Mouse (Mus musculus): ENCODE measurements around the gene Cst7. TPM values are rescaled to one million over a fixed set of nuclear protein-coding genes. Genes with fewer than 3 reads are reported as not detected.
"Not testable (repeated sequence)": the region's sequence is repeated elsewhere in the genome, so short reads cannot be mapped to it uniquely, and the experiment has no call there.

Cst7 gene
- total RNA-seq (2014; fragmentation: Nextera tagmentation), result 336 and 375 TPM in 2 replicates
- 403 and 441 TPM in 2 replicates for total RNA-seq (2017)

GRCm38 (mm10) chr2:150569847-150570590 lies at the start of gene Cst7:
TSS of gene Cst7 (plus strand) at chr2:150570415.
- peak; percentile 69 for ATAC-seq (replicated peaks; ENCODE audit: poor library complexity, severe bottlenecking)

DNA sequence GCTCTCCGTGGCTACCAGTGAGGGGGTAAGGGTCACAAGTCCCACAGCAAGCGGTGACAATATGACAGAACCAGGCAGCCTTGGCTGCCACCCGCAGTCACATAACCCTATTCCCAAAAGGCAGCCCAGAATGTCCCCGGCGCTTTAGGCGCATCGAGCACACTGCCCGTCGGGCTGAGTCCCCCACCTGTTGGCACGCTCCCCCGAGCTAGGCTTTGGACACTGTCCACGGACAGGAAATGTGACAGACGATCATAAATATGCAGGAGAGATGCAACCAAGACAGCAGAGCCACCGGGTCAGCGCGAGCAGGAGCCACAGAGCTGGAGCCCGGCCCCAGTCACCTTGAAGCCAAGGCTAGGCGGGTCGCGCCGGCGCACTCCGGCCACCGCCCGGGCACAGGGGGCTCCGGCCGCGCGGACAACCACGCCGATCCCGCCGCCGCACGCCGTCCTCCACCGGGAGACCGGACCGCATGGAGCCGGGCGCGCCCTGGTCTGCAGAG lies 44.5 kb upstream of the Cst7 start:
- ATAC-seq (replicated peaks; ENCODE audit: poor library complexity, severe bottlenecking), result peak; percentile 56

DNA sequence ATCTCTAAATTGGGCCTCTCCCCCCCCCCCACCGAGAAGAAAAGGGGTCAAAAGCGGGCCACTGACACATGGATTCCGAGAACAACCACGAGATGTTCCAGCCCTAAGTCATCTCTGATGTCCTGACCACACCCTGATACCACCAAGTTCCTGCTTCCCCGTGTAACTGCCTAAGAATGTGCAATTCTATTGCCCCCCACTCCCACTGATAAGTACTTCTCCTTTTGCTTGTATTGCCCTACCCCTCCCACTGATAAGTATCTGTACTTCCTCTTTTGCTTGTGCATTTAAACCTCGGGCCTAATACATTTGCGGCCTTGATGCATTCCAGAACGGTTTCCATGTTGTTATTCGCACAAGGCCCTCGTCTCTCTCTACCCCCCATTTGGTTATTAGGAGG lies 20.6 kb upstream of the Cst7 start:
- ATAC-seq (replicated peaks; ENCODE audit: poor library complexity, severe bottlenecking), result not testable (repeated sequence)

DNA sequence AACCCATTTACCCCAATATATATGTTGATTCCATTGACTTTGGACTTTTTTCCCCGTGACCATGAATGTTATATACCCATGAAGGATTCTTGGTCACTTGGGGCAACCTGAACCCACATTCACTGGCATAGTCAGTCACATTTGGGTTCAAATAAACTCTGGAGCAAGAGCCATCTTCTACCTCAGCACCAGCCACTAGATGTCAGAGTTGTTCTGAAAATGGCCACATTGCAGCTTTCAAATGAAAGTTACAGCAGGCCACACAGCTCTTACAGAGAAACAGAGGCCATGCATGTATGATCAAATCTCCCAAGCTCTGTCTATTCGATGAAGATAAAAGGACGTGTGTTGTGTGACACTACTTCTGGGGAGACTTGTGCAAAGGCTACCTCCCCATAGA lies 11.6 kb upstream of the Cst7 start:
- ATAC-seq (replicated peaks; ENCODE audit: poor library complexity, severe bottlenecking), result peak; percentile 98

GRCm38 (mm10) chr2:150567051-150567450 lies 3.2 kb upstream of the Cst7 start:
- ATAC-seq (replicated peaks; ENCODE audit: poor library complexity, severe bottlenecking), result peak; percentile 57

- ATAC-seq (replicated peaks; ENCODE audit: poor library complexity, severe bottlenecking), result no peak
Observed at GRCm38 (mm10) chr2:150570761-150571160, 546 bp downstream of the Cst7 start.

GRCm38 (mm10) chr2:150572463-150572862 lies 2.2 kb downstream of the Cst7 start:
- ATAC-seq (replicated peaks; ENCODE audit: poor library complexity, severe bottlenecking), result peak; percentile 50

DNA sequence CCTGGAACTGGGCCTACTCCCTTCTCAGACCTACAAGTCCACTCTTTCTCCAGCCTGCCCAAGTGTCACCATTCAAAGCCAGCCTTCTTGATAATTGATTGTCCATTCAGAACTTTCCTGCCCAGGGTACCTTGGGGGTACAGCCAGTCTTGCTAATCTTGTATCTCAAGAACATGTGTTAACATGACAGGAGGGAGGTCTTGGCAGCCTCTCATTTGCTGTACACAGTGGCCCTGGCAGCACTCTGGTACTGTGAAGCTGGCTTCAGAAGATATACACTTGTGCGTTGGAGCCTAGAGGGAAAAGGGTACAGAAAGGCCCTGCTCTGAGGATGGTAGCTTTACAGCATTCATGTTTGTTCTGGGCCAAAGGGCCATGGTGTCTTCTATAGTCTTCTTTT lies 6.0 kb downstream of the Cst7 start:
- no peak for ATAC-seq (replicated peaks; ENCODE audit: poor library complexity, severe bottlenecking)

- ATAC-seq (replicated peaks; ENCODE audit: poor library complexity, severe bottlenecking), result no peak
Observed at GRCm38 (mm10) chr2:150578603-150579002, 8.4 kb downstream of the Cst7 start.

GRCm38 (mm10) chr2:150579628-150580027 lies 9.4 kb downstream of the Cst7 start:
- no peak for ATAC-seq (replicated peaks; ENCODE audit: poor library complexity, severe bottlenecking)

DNA sequence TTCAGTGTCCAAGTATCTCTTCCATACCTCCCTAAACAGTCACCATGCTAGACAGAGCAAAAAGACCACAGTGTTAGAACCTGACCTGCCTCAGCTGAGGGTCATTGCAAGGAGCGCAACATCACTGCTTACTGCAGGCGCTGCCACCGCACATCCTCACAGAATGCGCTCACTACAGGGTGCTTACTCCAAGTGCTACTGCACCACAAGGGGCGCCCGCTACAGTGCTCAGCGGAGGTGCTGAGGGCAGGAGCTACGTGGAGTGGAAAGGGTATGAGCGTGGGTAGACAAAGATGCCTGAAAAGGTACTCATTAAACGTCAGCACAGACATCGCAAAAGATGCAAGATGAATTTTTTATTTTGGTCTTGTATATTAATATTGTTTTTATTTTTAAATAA lies 18.9 kb downstream of the Cst7 start:
- no peak for ATAC-seq (replicated peaks; ENCODE audit: poor library complexity, severe bottlenecking)

GRCm38 (mm10) chr2:150595411-150596190 lies 25.4 kb downstream of the Cst7 start:
- no peak for ATAC-seq (replicated peaks; ENCODE audit: poor library complexity, severe bottlenecking)

- ATAC-seq (replicated peaks; ENCODE audit: poor library complexity, severe bottlenecking), result no peak
Observed at GRCm38 (mm10) chr2:150600263-150600662, 30.0 kb downstream of the Cst7 start.

DNA sequence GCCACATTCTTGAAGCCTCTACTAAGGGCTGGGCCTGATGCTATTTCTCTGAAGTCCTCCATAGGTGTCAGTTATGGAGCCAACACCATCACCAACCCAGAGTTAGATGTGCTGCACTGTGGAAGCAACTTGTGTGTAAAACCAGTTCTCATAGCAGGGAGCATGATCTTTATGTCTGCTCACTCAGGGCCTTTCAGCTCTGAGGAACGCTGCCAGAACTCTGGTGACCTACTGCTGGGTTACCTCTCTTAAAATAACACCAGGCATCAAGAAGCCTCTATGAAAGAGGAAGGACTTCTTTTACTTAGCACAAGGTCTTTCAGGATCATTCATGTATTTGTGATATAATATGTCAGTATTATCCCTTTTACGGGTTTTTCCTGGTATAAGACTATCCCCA lies 32.0 kb downstream of the Cst7 start:
- no peak for ATAC-seq (replicated peaks; ENCODE audit: poor library complexity, severe bottlenecking)

GRCm38 (mm10) chr2:150604802-150605201 lies 34.6 kb downstream of the Cst7 start:
- 0 out of 2 replicates have a peak, but pooled peaks have one; percentile 7 for ATAC-seq (replicated peaks; ENCODE audit: poor library complexity, severe bottlenecking)

DNA sequence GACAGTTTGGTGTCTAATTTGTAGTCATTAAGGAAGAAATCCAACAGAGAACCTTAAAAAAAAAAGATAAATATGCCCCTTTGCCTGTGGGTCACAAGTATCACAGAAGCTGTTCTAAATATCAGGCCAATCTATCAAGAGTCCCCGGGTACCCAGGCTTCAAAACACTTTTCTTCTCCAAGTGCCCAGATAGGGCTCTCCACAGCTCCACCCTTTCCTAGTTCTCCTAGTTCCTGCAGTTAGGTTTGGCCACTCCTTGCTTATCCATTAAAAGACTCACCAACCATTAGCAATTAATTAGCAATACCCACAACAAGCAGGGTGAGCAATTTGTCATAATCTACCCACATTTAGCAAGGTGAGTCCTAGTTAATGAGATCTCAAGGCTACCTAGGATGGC lies 36.9 kb downstream of the Cst7 start:
- no peak for ATAC-seq (replicated peaks; ENCODE audit: poor library complexity, severe bottlenecking)

DNA sequence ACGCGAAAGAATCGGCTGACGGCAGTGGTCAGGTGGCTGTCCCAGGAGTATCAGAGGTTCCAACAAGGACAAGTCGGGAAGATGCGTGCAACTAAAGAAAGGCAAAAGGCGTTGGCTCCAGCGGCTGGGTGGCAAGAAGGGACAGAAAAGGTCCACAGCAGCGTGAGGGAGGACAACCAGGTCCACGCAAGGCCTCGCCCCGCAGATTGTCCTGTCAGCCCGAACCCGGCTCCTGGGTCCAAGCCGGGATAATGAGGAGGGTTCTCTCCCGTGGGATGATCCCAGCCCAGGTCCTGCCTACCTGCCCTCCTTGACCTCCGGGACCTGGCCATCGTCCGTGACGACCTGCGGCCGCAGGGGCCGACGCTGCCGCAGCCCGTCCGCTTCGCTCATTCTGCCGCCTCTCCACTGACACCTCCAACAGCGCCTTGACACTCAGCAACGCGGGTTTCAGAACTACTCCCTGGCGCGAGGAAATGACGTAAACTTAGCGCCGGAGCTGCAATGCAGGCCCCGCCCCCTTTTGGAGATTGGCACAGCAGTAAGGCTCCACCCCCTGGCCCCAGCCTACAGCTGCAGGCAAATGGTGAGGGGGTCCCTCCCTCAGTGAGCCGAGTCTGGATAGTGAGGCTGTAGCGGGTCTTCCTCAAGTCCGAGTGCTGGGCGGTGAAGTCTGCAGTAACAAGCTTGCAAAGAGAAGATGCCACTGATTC lies 38.0 kb downstream of the Cst7 start, which contains the start of gene Apmap:
Gene Apmap, minus strand, starts transcription at position 481 of the 713 bp plus-strand sequence.
- peak; percentile 86 for ATAC-seq (replicated peaks; ENCODE audit: poor library complexity, severe bottlenecking)

DNA sequence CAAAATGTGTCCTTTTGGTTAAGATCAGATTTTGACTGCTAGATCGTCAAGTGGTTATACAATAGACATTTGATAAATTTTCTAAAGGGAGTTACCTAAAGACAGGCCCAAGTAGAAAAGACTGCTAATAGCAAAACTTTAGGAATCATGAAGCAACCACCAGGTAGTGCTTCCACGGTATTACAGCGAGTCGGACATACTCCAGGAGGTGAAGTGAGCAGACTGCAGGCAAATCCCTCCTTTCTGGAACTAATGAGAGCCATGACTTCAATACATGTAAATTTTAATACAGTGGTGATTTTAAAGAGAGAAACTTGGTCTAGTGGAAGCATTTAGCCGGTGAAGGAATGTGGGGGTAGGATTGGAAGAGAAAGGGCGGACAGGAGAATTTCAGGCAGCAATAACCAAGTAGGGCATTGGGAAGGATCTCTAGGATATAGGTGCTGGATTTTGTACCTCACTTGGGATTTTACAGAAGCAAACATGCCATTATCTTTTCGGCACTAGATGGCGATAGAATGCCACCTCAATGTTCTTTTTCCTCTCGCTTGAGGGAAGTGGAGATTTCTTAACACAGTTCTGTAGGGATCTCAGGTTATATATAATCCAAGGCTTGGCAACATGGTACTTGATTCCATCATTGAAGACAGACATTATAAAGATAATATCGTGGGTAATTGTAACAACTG lies 38.8 kb downstream of the Cst7 start:
- peak; percentile 63 for ATAC-seq (replicated peaks; ENCODE audit: poor library complexity, severe bottlenecking)

DNA sequence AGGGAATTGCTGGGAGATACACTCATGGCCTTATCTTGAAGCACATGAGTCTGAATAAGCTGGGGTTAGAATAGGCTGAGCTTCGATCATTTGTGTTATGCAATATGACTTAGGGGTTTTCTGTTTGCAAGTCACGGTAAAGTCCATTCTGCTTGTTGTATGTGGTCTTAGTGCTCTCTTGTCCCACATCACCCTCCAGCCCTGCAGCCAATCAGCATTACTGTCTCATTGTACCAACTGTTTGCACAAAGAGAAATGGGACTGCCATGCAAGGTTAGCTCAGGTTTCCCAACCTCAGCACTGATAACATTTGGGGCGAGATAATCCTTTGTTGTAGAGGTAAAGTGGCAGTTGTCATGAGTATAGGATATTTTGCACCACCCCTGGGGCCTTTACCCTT lies 39.9 kb downstream of the Cst7 start:
- peak; percentile 26 for ATAC-seq (replicated peaks; ENCODE audit: poor library complexity, severe bottlenecking)

GRCm38 (mm10) chr2:150621698-150622097 lies 51.5 kb downstream of the Cst7 start:
- peak; percentile 36 for ATAC-seq (replicated peaks; ENCODE audit: poor library complexity, severe bottlenecking)

Measured in granulocyte monocyte progenitor cell, adult 5-6 weeks (primary cell).